Mouse (Mus musculus): ENCODE measurements around the gene Tnr.

GRCm38 (mm10) chr1:159741237-159742002 lies 217.9 kb downstream of the Tnr start:
- no peak for TF ChIP-seq CTCF (IDR thresholded peaks at IDR 0.05; ENCODE audit: borderline replicate concordance, control insufficient read depth, extremely low read depth, insufficient read depth, low read length, poor library complexity)
- no peak for TF ChIP-seq POLR2A (IDR thresholded peaks at IDR 0.05; ENCODE audit: control insufficient read depth, extremely low read depth, insufficient read depth, low read length, poor library complexity)
